Mouse (Mus musculus): Measurements from ENCODE around the gene Ywhae. TPM values are rescaled to one million over a fixed set of nuclear protein-coding genes. Genes with fewer than 3 reads are reported as not detected.

Ywhae gene
- total and polyA plus RNA-seq, 2 experiments = 74.6 to 90.7 TPM

DNA sequence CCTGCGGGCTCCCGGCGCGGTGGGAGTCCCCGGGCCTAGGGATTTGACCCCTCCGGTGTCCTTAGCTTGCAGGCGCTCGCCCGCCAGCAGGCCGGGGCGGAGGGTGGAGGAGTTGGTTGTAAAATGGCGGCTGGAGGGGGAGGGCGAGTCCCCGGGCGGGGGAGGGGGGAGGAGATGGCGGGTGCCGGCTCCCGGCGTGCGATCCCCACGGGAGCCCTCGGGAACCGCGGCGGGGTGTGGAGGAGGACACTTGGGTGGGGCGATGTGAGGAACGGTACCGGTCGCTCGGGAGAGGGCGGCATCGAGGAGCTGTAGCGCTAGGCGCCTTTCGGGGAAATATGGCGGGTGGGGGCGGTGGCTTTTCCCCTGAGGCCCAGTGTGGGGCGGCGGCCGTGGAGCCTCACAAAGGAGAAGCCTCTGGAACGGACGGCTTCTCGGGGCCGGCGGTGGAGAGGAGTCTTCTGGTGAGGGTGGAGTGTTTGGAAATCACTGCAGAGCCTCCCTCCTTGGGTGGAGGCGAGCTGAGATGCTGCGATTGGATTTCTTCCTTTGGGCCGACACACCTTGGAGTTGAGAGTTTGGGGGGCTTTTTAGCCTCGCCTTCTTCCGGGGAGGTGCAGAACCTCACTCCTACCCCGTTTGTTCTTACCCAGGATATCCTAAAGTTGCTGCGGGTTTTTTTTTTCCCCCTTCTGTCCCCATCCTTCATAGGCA, 715 bp downstream of the Ywhae start:
- WGBS = under 1% methylated on average over 50 of the region's 52 CpGs
- peak overlapping the region; percentile 89 for H3K9ac ChIP-seq (ENCODE audit: low read depth, low read length)
- H3K4me1 ChIP-seq (ENCODE audit: control insufficient read depth, insufficient read depth, low read length) = peaks cover 24% of the 10 kb centered on the region
- H3K79me2 ChIP-seq (ENCODE audit: control insufficient read depth, insufficient read depth, low read length) = peaks cover 34% of the 10 kb centered on the region; the same call in 1 of the 2 replicates
- TF ChIP-seq CTCF (IDR thresholded peaks at IDR 0.05; ENCODE audit: low read depth, low read length) (no peak), POLR2A (IDR thresholded peaks at IDR 0.05; ENCODE audit: extremely low read depth, insufficient read depth, low read length) (no peak)
- H3K4me3 ChIP-seq (ENCODE audit: insufficient read depth, low read depth, low read length) = peak overlapping the region; percentile 88
- no peak for DNase-seq (ENCODE audit: extremely low read depth, low read depth, low spot score)
- no peaks in the 10 kb centered on the region for H3K27me3 ChIP-seq (ENCODE audit: control insufficient read depth, insufficient read depth, low read length)
- H3K27ac ChIP-seq (replicated peaks; ENCODE audit: insufficient read depth, low read depth, low read length) = peak overlapping the region; percentile 94
- no peaks in the 10 kb centered on the region for H3K36me3 ChIP-seq (ENCODE audit: control insufficient read depth, insufficient read depth, low read length)

GRCm38 (mm10) chr11:75735462-75736252, 3.0 kb downstream of the Ywhae start:
- Histone ChIP-seq H3K9ac (ENCODE audit: low read depth, low read length) (no peak overlapping the region), H3K4me3 (ENCODE audit: insufficient read depth, low read depth, low read length) (no peak overlapping the region), H3K27ac (replicated peaks; ENCODE audit: insufficient read depth, low read depth, low read length) (no peak overlapping the region), H3K36me3 (ENCODE audit: control insufficient read depth, insufficient read depth, low read length) (no peaks in the 10 kb centered on the region; the same call in 1 of the 2 replicates), H3K79me2 (ENCODE audit: control insufficient read depth, insufficient read depth, low read length) (peaks cover 52% of the 10 kb centered on the region; the same call in 1 of the 2 replicates), H3K4me1 (ENCODE audit: control insufficient read depth, insufficient read depth, low read length) (peaks cover 34% of the 10 kb centered on the region), H3K27me3 (ENCODE audit: control insufficient read depth, insufficient read depth, low read length) (no peaks in the 10 kb centered on the region)
- 42% methylated on average over 5 of the region's 5 CpGs for WGBS
- no peak for DNase-seq (ENCODE audit: extremely low read depth, low read depth, low spot score)
- TF ChIP-seq POLR2A (IDR thresholded peaks at IDR 0.05; ENCODE audit: extremely low read depth, insufficient read depth, low read length) = no peak
- TF ChIP-seq CTCF (IDR thresholded peaks at IDR 0.05; ENCODE audit: low read depth, low read length) = no peak

DNA sequence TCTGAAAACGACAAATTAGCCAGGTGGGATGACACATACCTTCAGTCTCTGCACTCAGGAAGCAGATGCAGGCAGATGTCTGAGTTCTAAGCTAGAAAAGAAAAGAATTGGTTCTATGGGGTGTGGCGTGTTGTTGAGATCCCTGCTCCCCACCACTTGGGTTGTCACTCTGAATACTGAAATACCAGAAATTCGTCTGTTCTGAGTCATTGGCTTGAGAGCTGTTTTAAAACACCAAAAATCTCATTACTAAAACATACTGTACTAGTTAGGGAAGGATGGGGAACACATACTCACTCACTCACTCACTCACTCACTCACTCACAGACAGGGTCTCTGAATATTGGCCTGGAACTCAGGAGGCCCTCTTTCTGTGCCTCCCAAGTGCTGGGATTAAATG, 4.3 kb downstream of the Ywhae start:
- Histone ChIP-seq H3K4me1 (ENCODE audit: control insufficient read depth, insufficient read depth, low read length) (peaks cover 42% of the 10 kb centered on the region), H3K36me3 (ENCODE audit: control insufficient read depth, insufficient read depth, low read length) (no peaks in the 10 kb centered on the region; the same call in 1 of the 2 replicates), H3K27ac (replicated peaks; ENCODE audit: insufficient read depth, low read depth, low read length) (0 out of 2 replicates have a peak overlapping the region, but pooled peaks have one; percentile 5), H3K4me3 (ENCODE audit: insufficient read depth, low read depth, low read length) (no peak overlapping the region), H3K9ac (ENCODE audit: low read depth, low read length) (no peak overlapping the region; the same call in 1 of the 2 replicates), H3K79me2 (ENCODE audit: control insufficient read depth, insufficient read depth, low read length) (peaks cover 57% of the 10 kb centered on the region), H3K27me3 (ENCODE audit: control insufficient read depth, insufficient read depth, low read length) (no peaks in the 10 kb centered on the region)
- 30% methylated on average over 3 of the region's 3 CpGs for WGBS
- no peak for TF ChIP-seq POLR2A (IDR thresholded peaks at IDR 0.05; ENCODE audit: extremely low read depth, insufficient read depth, low read length)
- TF ChIP-seq CTCF (IDR thresholded peaks at IDR 0.05; ENCODE audit: low read depth, low read length) = no peak
- no peak for DNase-seq (ENCODE audit: extremely low read depth, low read depth, low spot score)

GRCm38 (mm10) chr11:75737806-75738476, 5.3 kb downstream of the Ywhae start:
- Histone ChIP-seq H3K4me3 (ENCODE audit: insufficient read depth, low read depth, low read length) (no peak overlapping the region), H3K27ac (replicated peaks; ENCODE audit: insufficient read depth, low read depth, low read length) (peak overlapping the region; percentile 21; the same call in 1 of the 2 replicates), H3K27me3 (ENCODE audit: control insufficient read depth, insufficient read depth, low read length) (no peaks in the 10 kb centered on the region), H3K36me3 (ENCODE audit: control insufficient read depth, insufficient read depth, low read length) (no peaks in the 10 kb centered on the region; the same call in 1 of the 2 replicates), H3K79me2 (ENCODE audit: control insufficient read depth, insufficient read depth, low read length) (peaks cover 61% of the 10 kb centered on the region), H3K4me1 (ENCODE audit: control insufficient read depth, insufficient read depth, low read length) (peaks cover 46% of the 10 kb centered on the region), H3K9ac (ENCODE audit: low read depth, low read length) (no peak overlapping the region)
- peak; percentile 93 for DNase-seq (ENCODE audit: extremely low read depth, low read depth, low spot score)
- TF ChIP-seq CTCF (IDR thresholded peaks at IDR 0.05; ENCODE audit: low read depth, low read length) = no peak
- no peak for TF ChIP-seq POLR2A (IDR thresholded peaks at IDR 0.05; ENCODE audit: extremely low read depth, insufficient read depth, low read length)
- 11% methylated on average over 2 of the region's 2 CpGs for WGBS

DNA sequence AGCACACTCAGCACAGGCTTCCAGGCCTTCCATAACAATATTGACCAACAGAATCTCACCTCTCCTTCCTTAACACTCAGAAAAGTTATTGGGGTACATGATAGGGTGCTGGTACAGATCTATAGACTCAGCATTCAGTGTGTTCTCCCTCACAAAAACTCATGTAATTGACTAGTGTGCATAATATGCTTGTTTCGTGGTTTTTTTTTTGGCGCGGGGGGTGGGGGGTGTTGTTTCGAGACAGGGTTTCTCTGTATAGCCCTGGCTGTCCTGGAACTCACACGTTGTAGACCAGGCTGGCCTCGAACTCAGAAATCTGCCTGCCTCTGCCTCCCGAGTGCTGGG, 5.8 kb downstream of the Ywhae start:
- H3K27ac ChIP-seq (replicated peaks; ENCODE audit: insufficient read depth, low read depth, low read length) = no peak overlapping the region
- 84% methylated on average over 7 of the region's 7 CpGs for WGBS
- no peak overlapping the region for H3K4me3 ChIP-seq (ENCODE audit: insufficient read depth, low read depth, low read length)
- H3K27me3 ChIP-seq (ENCODE audit: control insufficient read depth, insufficient read depth, low read length) = no peaks in the 10 kb centered on the region
- peaks cover 48% of the 10 kb centered on the region for H3K4me1 ChIP-seq (ENCODE audit: control insufficient read depth, insufficient read depth, low read length)
- DNase-seq (ENCODE audit: extremely low read depth, low read depth, low spot score) = no peak
- H3K9ac ChIP-seq (ENCODE audit: low read depth, low read length) = no peak overlapping the region
- TF ChIP-seq POLR2A (IDR thresholded peaks at IDR 0.05; ENCODE audit: extremely low read depth, insufficient read depth, low read length) (no peak), CTCF (IDR thresholded peaks at IDR 0.05; ENCODE audit: low read depth, low read length) (no peak)
- no peaks in the 10 kb centered on the region; the same call in 1 of the 2 replicates for H3K36me3 ChIP-seq (ENCODE audit: control insufficient read depth, insufficient read depth, low read length)
- peaks cover 60% of the 10 kb centered on the region for H3K79me2 ChIP-seq (ENCODE audit: control insufficient read depth, insufficient read depth, low read length)

Measured in liver, adult 2 months (tissue).